Mouse (Mus musculus) midbrain, postnatal 0 days (tissue): ENCODE measurements around the gene Calr3. TPM values are rescaled to one million over a fixed set of nuclear protein-coding genes. Genes with fewer than 3 reads are reported as not detected.

ENCODE experiments used
- ATAC-seq: fragments of 200-750 bp; cut with Nextera tagmentation; 2 replicates; pipeline ENCODE4 v1.8.0; 2017; ENCODE audit warnings: moderate number of reproducible peaks, mild to moderate bottlenecking, moderate TSS enrichment, moderate library complexity; ENCODE audit not compliant: low FRiP score
- DNase-seq: peaks from one replicate; pipeline ENCODE4 v3.0.0-alpha.2; 2015; ENCODE audit warnings: low spot score
- H3K27ac ChIP-seq: fragments of 300-500 bp; sonication (generic); 2 replicates; pipeline ENCODE4 v1.5.1; 2014; ENCODE audit warnings: low read depth, mild to moderate bottlenecking, low read length, mixed read lengths
- H3K27me3 ChIP-seq: fragments of 300-500 bp; sonication (generic); 2 replicates; pipeline ENCODE4 v1.6.1; 2014; ENCODE audit warnings: low read length, control low read depth, mixed read lengths; ENCODE audit not compliant: insufficient read depth
- H3K36me3 ChIP-seq: fragments of 300-500 bp; sonication (generic); 2 replicates; pipeline ENCODE4 v1.6.1; 2014; ENCODE audit warnings: low read length, control low read depth, mixed read lengths; ENCODE audit not compliant: insufficient read depth
- H3K4me1 ChIP-seq: fragments of 300-500 bp; sonication (generic); 2 replicates; pipeline ENCODE4 v1.6.1; 2014; ENCODE audit warnings: mild to moderate bottlenecking, control low read depth, antibody characterized with exemption, low read length, mixed read lengths; ENCODE audit not compliant: insufficient read depth
- H3K4me2 ChIP-seq: fragments of 300-500 bp; sonication (generic); 2 replicates; pipeline ENCODE4 v1.6.1; 2014; ENCODE audit warnings: low read depth, mild to moderate bottlenecking, low read length, mixed read lengths; ENCODE audit not compliant: poor library complexity, severe bottlenecking
- H3K4me3 ChIP-seq: fragments of 300-500 bp; sonication (generic); 2 replicates; pipeline ENCODE4 v1.5.1; 2014; ENCODE audit warnings: low read depth, mild to moderate bottlenecking, low read length, moderate library complexity
- H3K9ac ChIP-seq: fragments of 300-500 bp; sonication (generic); replicated peaks from 2 replicates; pipeline ENCODE4 v1.6.1; 2014; ENCODE audit warnings: mild to moderate bottlenecking, low read length, moderate library complexity, mixed read lengths; ENCODE audit not compliant: poor library complexity, severe bottlenecking
- H3K9me3 ChIP-seq: fragments of 300-500 bp; sonication (generic); 2 replicates; pipeline ENCODE4 v1.6.1; 2016; ENCODE audit warnings: low read length, control low read depth
- CTCF ChIP-seq: IDR thresholded peaks from 2 replicates; pipeline ENCODE4 v1.5.1; 2016; ENCODE audit warnings: antibody characterized with exemption, mild to moderate bottlenecking
- WGBS: fragments of 180-500 bp; shearing (Covaris S2); extraction: QIAGEN DNeasy Blood & Tissue Kit; methylation state at CpG from one replicate; pipeline ENCODE4 v1.1.7; 2014; 5-methylcytosine and 5-hydroxymethylcytosine counted together
- polyA plus RNA-seq: library from polyadenylated mRNA; unstranded; fragments of >200 nt; fragmentation: Nextera tagmentation; extraction: Ambion mirVana; gene quantifications from 2 replicates; pipeline ENCODE4 v1.2.1, GENCODE M21; 2015
- total RNA-seq: library from RNA; depleted of rRNA; stranded (reverse); fragments of >200 nt; gene quantifications from 2 replicates; pipeline ENCODE4 v1.2.3, GENCODE M21; 2014

Gene Calr3
- total and polyA plus RNA-seq, 2 experiments from 2014 or later, result 0.77 to 1.0 TPM

GRCm38 (mm10) chr8:72487014-72487413 lies 43.3 kb upstream of the Calr3 start:
- Histone ChIP-seq H3K4me1 (no peaks in the 10 kb centered on the region), H3K36me3 (peaks cover 44% of the 10 kb centered on the region), H3K9me3 (no peaks in the 10 kb centered on the region), H3K27ac (no peak overlapping the region), H3K4me3 (no peak overlapping the region), H3K9ac (no peak overlapping the region), H3K4me2 (no peak overlapping the region), H3K27me3 (no peaks in the 10 kb centered on the region)
- no peak for TF ChIP-seq CTCF
- DNase-seq, result no peak
- no peak for ATAC-seq

GRCm38 (mm10) chr8:72485456-72486199 lies 42.0 kb upstream of the Calr3 start:
- H3K9ac ChIP-seq, result no peak overlapping the region
- no peak overlapping the region for H3K4me2 ChIP-seq
- no peak for ATAC-seq
- no peak overlapping the region for H3K27ac ChIP-seq
- TF ChIP-seq CTCF, result peak; percentile 21; the same call in 1 of the 2 replicates
- peaks cover 47% of the 10 kb centered on the region for H3K36me3 ChIP-seq
- no peak overlapping the region for H3K4me3 ChIP-seq
- DNase-seq, result no peak
- 78% methylated on average over 6 of the region's 6 CpGs for WGBS
- no peaks in the 10 kb centered on the region for H3K27me3 ChIP-seq
- no peaks in the 10 kb centered on the region for H3K9me3 ChIP-seq
- H3K4me1 ChIP-seq, result no peaks in the 10 kb centered on the region

- Histone ChIP-seq H3K27me3 (no peaks in the 10 kb centered on the region), H3K27ac (peak within 1 kb of the TSS; percentile 87), H3K9me3 (no peaks in the 10 kb centered on the region), H3K4me1 (peaks cover 6% of the 10 kb centered on the region), H3K9ac (peak within 1 kb of the TSS; percentile 83), H3K4me3 (peak within 1 kb of the TSS; percentile 91), H3K36me3 (peaks cover 20% of the 10 kb centered on the region), H3K4me2 (peak within 1 kb of the TSS; percentile 95)
- TF ChIP-seq CTCF, result no peak
- ATAC-seq, result peak; percentile 96
- peak; percentile 99 for DNase-seq
- WGBS, result under 1% methylated on average over 80 of the region's 80 CpGs
Observed at GRCm38 (mm10) chr8:72474826-72475546, 31.3 kb upstream of the Calr3 start, which contains the start of gene Cherp. Gene Cherp (minus strand): TSS chr8:72475226.

- TF ChIP-seq CTCF, result no peak
- no peak overlapping the region for H3K27ac ChIP-seq
- peaks cover 60% of the 10 kb centered on the region for H3K36me3 ChIP-seq
- H3K4me3 ChIP-seq, result no peak overlapping the region
- no peak overlapping the region for H3K9ac ChIP-seq
- no peak overlapping the region for H3K4me2 ChIP-seq
- H3K4me1 ChIP-seq, result no peaks in the 10 kb centered on the region; the same call in 1 of the 2 replicates
- no peak for DNase-seq
- no peak for ATAC-seq
- H3K9me3 ChIP-seq, result no peaks in the 10 kb centered on the region
- 97% methylated on average over 7 of the region's 7 CpGs for whole genome bisulfite sequencing
- no peaks in the 10 kb centered on the region for H3K27me3 ChIP-seq
Observed at GRCm38 (mm10) chr8:72470684-72471083, 27.0 kb upstream of the Calr3 start.

GRCm38 (mm10) chr8:72469984-72470383 lies 26.3 kb upstream of the Calr3 start:
- no peak overlapping the region for H3K4me2 ChIP-seq
- no peak for TF ChIP-seq CTCF

GRCm38 (mm10) chr8:72469243-72469642 lies 25.6 kb upstream of the Calr3 start:
- Histone ChIP-seq H3K4me2 (no peak overlapping the region), H3K9ac (no peak overlapping the region), H3K4me3 (no peak overlapping the region), H3K4me1 (no peaks in the 10 kb centered on the region; the same call in 1 of the 2 replicates), H3K36me3 (peaks cover 73% of the 10 kb centered on the region), H3K9me3 (no peaks in the 10 kb centered on the region), H3K27me3 (no peaks in the 10 kb centered on the region), H3K27ac (no peak overlapping the region)
- TF ChIP-seq CTCF, result no peak
- ATAC-seq (no peak), DNase-seq (no peak)
- 94% methylated on average over 2 of the region's 2 CpGs for WGBS

More at GRCm38 (mm10) chr8:72469984-72470383, 26.3 kb upstream of the Calr3 start:
- Histone ChIP-seq H3K36me3 (peaks cover 67% of the 10 kb centered on the region), H3K27ac (no peak overlapping the region), H3K9me3 (no peaks in the 10 kb centered on the region), H3K4me3 (no peak overlapping the region), H3K9ac (no peak overlapping the region), H3K4me1 (no peaks in the 10 kb centered on the region; the same call in 1 of the 2 replicates), H3K27me3 (no peaks in the 10 kb centered on the region)
- WGBS, result 96% methylated on average over 8 of the region's 8 CpGs
- ATAC-seq (no peak), DNase-seq (no peak)
